Mouse (Mus musculus): ENCODE measurements around the gene Itih4. TPM values are rescaled to one million over a fixed set of nuclear protein-coding genes. Genes with fewer than 3 reads are reported as not detected.

Gene Itih4
- polyA plus RNA-seq, 1 experiment from 2014 or later = 27.0 TPM

DNA sequence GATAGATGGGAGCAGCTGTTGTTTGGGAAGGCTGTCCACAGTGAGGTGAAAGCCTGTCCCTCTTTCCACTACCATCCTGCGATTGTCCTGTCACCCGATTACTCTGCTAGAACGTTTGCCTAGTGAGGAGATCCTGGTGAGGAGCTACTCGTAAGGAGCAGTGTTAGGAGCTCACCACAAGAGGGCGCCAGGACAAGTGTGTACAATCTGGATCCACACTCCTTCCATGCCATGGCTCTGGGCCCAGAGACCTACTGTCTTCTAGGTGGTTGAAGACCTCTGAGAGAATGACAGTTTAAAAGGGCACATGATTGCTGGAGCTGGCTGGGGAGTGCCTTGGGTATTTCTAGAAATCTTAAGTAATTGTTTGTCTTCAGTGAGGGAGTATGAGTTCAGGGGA, 19.2 kb upstream of the Itih4 start:
- no peaks in the 10 kb centered on the region for H3K27me3 ChIP-seq
- no peaks in the 10 kb centered on the region for H3K9me3 ChIP-seq (replicated peaks)
- H3K4me1 ChIP-seq (replicated peaks) = peaks cover 21% of the 10 kb centered on the region
- no peak overlapping the region for H3K27ac ChIP-seq
- peak; percentile 43 for DNase-seq
- 16% methylated on average over 5 of the region's 5 CpGs for WGBS (ENCODE audit: insufficient replicate concordance)
- no peak overlapping the region for H3K4me3 ChIP-seq (replicated peaks)
- H3K4me2 ChIP-seq = no peak overlapping the region
- H3K9ac ChIP-seq = no peak overlapping the region
- peaks cover 10% of the 10 kb centered on the region; the same call in 1 of the 2 replicates for H3K36me3 ChIP-seq
- no peak for ATAC-seq (ENCODE audit: low read depth)

DNA sequence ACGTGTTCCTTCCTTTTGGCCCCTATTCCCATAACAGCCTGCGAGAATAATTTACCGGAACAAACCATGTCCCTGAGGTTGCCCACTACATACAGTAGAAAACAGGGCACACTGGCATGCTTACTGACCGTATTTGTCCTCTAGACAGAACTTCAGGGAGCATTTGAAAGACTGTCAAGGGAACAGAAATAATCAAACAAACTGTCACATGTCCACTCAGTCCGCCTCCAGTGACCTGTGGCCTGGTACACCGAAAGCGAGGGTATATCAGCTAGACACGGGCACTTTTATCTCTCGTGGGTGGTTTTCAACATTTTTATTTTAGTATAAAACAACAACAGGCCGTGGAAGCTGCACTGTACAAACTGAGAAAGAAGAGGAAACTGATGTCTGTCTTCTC, 17.4 kb upstream of the Itih4 start:
- DNase-seq = no peak
- Histone ChIP-seq H3K9me3 (replicated peaks) (no peaks in the 10 kb centered on the region), H3K27me3 (no peaks in the 10 kb centered on the region), H3K36me3 (peaks cover 15% of the 10 kb centered on the region; the same call in 1 of the 2 replicates), H3K4me1 (replicated peaks) (peaks cover 20% of the 10 kb centered on the region), H3K4me2 (no peak overlapping the region), H3K27ac (peak overlapping the region; percentile 60), H3K9ac (no peak overlapping the region), H3K4me3 (replicated peaks) (no peak overlapping the region)
- 63% methylated on average over 10 of the region's 10 CpGs for WGBS (ENCODE audit: insufficient replicate concordance)
- ATAC-seq (ENCODE audit: low read depth) = no peak

DNA sequence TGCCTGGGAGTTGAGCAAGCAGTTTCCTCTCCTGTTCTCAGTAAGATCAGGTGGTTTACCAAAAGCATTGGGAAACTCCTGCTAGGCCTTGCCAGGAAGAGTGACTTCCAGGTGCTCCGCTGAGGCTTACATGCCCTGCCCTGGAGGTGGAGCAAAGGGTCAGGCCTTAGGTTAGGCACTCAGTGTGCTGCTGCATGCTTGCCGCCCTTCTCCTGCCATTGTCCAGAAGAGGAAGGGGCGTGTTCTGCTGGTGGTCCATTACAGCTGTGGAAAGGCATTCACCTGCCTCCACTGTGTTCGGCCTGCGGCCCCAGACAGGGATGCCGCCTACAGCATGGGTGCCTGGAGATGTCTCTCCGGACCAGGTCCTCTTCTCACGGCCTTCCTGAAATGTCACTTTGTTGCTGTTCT, 16.9 kb upstream of the Itih4 start:
- DNase-seq (no peak), ATAC-seq (ENCODE audit: low read depth) (no peak; the same call in 1 of the 2 replicates)
- Histone ChIP-seq H3K9me3 (replicated peaks) (no peaks in the 10 kb centered on the region), H3K27ac (peak overlapping the region; percentile 60), H3K9ac (no peak overlapping the region), H3K27me3 (no peaks in the 10 kb centered on the region), H3K36me3 (peaks cover 21% of the 10 kb centered on the region), H3K4me1 (replicated peaks) (peaks cover 26% of the 10 kb centered on the region), H3K4me3 (replicated peaks) (no peak overlapping the region), H3K4me2 (no peak overlapping the region)
- 64% methylated on average over 8 of the region's 8 CpGs for WGBS (ENCODE audit: insufficient replicate concordance)

- WGBS (ENCODE audit: insufficient replicate concordance) = 63% methylated on average over 25 of the region's 25 CpGs
- DNase-seq = no peak
- no peak for ATAC-seq (ENCODE audit: low read depth)
- Histone ChIP-seq H3K36me3 (peaks cover 23% of the 10 kb centered on the region), H3K4me1 (replicated peaks) (peaks cover 36% of the 10 kb centered on the region), H3K27me3 (no peaks in the 10 kb centered on the region), H3K27ac (peak overlapping the region; percentile 60), H3K9ac (no peak overlapping the region), H3K4me2 (no peak overlapping the region), H3K9me3 (replicated peaks) (no peaks in the 10 kb centered on the region), H3K4me3 (replicated peaks) (no peak overlapping the region)
These were observed 15.8 kb upstream of the Itih4 start for GRCm38 (mm10) chr14:30870206-30871147.

DNA sequence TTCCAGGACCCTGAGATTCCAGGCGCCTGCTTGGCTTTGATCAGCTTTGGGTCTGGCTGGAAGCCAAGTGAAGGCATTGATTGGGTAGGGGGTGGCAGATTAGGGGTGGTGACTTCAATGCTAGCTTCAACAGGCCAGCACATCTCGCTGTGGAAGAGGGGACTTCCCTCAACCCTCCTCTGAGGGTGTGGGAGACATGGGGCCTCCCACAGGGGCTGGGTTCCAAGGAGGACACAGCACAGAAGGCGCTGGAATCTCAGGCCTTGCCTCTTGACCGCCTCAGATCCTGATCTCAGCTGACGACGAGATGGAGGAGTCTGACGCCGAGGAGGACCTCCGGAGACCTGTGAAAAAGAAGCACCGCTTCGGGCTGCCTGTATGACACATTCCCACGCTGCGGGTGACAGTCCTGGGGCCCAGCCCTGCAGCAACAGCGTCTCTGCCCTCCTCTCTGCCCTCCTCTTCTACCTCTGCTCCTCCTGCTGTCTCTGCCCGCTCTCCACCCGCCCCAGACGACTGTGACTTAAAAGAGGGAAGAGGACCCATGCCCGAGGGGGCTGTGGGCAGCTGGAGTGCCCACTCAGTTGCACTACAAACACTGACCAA, 12.1 kb upstream of the Itih4 start:
- 68% methylated on average over 18 of the region's 18 CpGs for WGBS (ENCODE audit: insufficient replicate concordance)
- ATAC-seq (ENCODE audit: low read depth) (no peak), DNase-seq (no peak)
- Histone ChIP-seq H3K9ac (0 out of 2 replicates have a peak overlapping the region, but pooled peaks have one; percentile 3), H3K27ac (peak overlapping the region; percentile 69), H3K4me3 (replicated peaks) (no peak overlapping the region), H3K36me3 (peaks cover 24% of the 10 kb centered on the region), H3K9me3 (replicated peaks) (no peaks in the 10 kb centered on the region), H3K4me1 (replicated peaks) (peaks cover 43% of the 10 kb centered on the region), H3K4me2 (no peak overlapping the region), H3K27me3 (no peaks in the 10 kb centered on the region)

DNA sequence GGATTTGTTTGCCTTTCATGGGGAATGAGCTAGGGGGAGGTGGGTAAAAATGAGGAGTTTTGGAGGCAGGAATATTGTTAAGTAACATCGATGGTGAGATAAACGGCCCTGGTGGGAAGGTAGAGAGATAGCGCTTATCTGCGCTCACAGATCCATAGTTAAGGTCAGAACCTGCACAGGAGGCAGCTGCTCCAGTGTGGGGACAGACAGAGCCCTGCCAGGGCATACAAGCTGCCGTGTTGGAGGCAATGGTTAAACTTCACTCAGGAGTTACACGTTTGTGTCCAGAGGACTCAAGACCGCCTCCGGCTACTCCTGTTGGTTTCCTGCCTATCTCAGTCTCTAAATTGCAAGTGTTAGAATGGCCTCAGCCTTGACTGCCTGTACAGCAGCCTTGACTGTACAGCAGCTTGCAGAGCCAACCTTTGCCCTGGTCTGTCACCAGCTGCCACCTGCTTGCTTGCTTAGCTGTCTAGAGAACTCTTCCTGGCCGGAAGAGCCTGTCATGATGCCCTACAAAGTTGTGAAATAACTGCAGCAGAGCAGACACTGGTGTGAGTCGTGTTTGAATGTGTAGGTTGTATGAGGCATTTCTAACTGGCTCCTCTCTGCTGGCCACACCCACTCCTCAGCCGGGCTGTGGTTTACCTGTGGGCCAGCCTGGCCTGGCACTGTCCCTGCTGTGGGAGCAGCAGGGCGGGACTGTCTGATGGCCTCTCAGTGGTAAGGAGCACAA, 11.0 kb upstream of the Itih4 start:
- H3K27ac ChIP-seq = peak overlapping the region; percentile 77
- H3K27me3 ChIP-seq = no peaks in the 10 kb centered on the region
- no peak overlapping the region for H3K9ac ChIP-seq
- DNase-seq = no peak
- H3K4me1 ChIP-seq (replicated peaks) = peaks cover 45% of the 10 kb centered on the region
- H3K9me3 ChIP-seq (replicated peaks) = no peaks in the 10 kb centered on the region
- no peak overlapping the region for H3K4me2 ChIP-seq
- peak; percentile 63 for ATAC-seq (ENCODE audit: low read depth)
- WGBS (ENCODE audit: insufficient replicate concordance) = 41% methylated on average over 12 of the region's 12 CpGs
- H3K36me3 ChIP-seq = peaks cover 24% of the 10 kb centered on the region
- no peak overlapping the region for H3K4me3 ChIP-seq (replicated peaks)

DNA sequence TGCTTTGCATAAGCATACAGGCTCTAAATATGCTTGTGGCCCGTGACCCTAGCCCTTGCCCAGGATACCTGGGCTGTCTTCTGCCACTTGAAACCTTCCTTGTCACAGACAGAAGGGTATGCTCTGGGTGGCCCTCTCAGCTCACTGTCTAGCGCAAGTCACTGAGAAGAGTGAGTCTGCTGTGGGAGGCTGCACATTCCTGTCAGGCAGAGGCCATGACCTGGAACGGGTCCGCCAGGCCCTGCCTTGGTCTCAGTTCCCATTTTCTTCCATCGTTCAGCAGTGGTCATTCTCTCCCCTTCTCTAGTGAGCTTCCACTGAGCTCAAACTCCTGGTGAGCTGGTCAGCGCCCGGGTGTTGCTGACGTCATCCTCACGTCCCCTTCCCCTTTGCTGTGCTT, 10.3 kb upstream of the Itih4 start:
- peaks cover 46% of the 10 kb centered on the region for H3K4me1 ChIP-seq (replicated peaks)
- H3K9ac ChIP-seq = no peak overlapping the region
- no peaks in the 10 kb centered on the region for H3K9me3 ChIP-seq (replicated peaks)
- DNase-seq (no peak), ATAC-seq (ENCODE audit: low read depth) (no peak)
- no peaks in the 10 kb centered on the region for H3K27me3 ChIP-seq
- H3K36me3 ChIP-seq = peaks cover 24% of the 10 kb centered on the region
- WGBS (ENCODE audit: insufficient replicate concordance) = 62% methylated on average over 9 of the region's 9 CpGs
- peak overlapping the region; percentile 77 for H3K27ac ChIP-seq
- H3K4me3 ChIP-seq (replicated peaks) = no peak overlapping the region
- no peak overlapping the region for H3K4me2 ChIP-seq

GRCm38 (mm10) chr14:30876451-30876850, 9.8 kb upstream of the Itih4 start:
- Histone ChIP-seq H3K27ac (peak overlapping the region; percentile 77), H3K4me3 (replicated peaks) (no peak overlapping the region), H3K27me3 (no peaks in the 10 kb centered on the region), H3K4me2 (no peak overlapping the region), H3K9ac (no peak overlapping the region), H3K9me3 (replicated peaks) (no peaks in the 10 kb centered on the region), H3K36me3 (peaks cover 20% of the 10 kb centered on the region), H3K4me1 (replicated peaks) (peaks cover 46% of the 10 kb centered on the region)
- ATAC-seq (ENCODE audit: low read depth) (no peak), DNase-seq (no peak)
- 82% methylated on average over 10 of the region's 10 CpGs for WGBS (ENCODE audit: insufficient replicate concordance)

- Histone ChIP-seq H3K27me3 (no peaks in the 10 kb centered on the region), H3K9me3 (replicated peaks) (no peaks in the 10 kb centered on the region), H3K4me1 (replicated peaks) (peaks cover 50% of the 10 kb centered on the region), H3K4me3 (replicated peaks) (no peak overlapping the region), H3K4me2 (no peak overlapping the region), H3K27ac (no peak overlapping the region), H3K9ac (no peak overlapping the region), H3K36me3 (peaks cover 16% of the 10 kb centered on the region)
- ATAC-seq (ENCODE audit: low read depth) (no peak), DNase-seq (no peak)
- 78% methylated on average over 3 of the region's 3 CpGs for WGBS (ENCODE audit: insufficient replicate concordance)
These were observed 8.4 kb upstream of the Itih4 start for GRCm38 (mm10) chr14:30877827-30878226.

DNA sequence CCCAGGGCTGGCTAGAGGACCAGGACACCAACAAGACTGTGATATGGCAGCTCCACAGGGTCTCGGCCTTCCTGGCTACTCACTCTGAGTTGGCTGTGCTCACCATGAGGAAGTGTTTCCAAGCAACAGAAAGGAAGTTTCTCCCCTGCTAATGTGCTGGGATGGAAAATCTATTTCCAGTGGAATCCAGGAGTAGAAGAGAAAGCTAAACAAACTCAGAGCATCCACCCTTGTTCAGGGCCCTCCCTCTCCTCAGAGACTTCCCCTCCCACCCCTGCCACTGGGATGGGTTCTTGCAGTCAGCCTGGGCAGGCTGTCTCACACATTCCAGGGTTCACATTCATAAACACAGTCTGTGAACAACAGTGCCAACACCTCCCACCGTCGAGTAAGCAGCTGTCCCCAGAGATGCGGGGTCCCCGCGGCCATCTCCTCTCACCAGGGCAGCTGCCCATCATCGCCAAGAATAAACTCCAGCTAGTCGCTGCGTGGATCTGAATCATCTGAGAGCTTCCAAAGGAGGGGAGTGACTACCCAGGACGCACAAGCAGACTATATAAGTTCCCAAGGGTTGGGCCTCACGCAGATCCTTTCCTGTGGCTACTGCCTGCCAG, 7.2 kb upstream of the Itih4 start, which contains the start of gene Mustn1:
Gene Mustn1, plus strand, starts transcription at position 243 of the 614 bp plus-strand sequence.
- WGBS (ENCODE audit: insufficient replicate concordance) = 71% methylated on average over 11 of the region's 11 CpGs
- peaks cover 44% of the 10 kb centered on the region for H3K4me1 ChIP-seq (replicated peaks)
- H3K4me2 ChIP-seq = no peak within 1 kb of the TSS
- no peak for DNase-seq
- ATAC-seq (ENCODE audit: low read depth) = no peak
- H3K27me3 ChIP-seq = no peaks in the 10 kb centered on the region
- no peak within 1 kb of the TSS for H3K4me3 ChIP-seq (replicated peaks)
- no peak within 1 kb of the TSS for H3K27ac ChIP-seq
- H3K36me3 ChIP-seq = peaks cover 10% of the 10 kb centered on the region
- H3K9ac ChIP-seq = no peak within 1 kb of the TSS
- H3K9me3 ChIP-seq (replicated peaks) = no peaks in the 10 kb centered on the region

- H3K27ac ChIP-seq = no peak overlapping the region
- no peak for ATAC-seq (ENCODE audit: low read depth)
- no peak overlapping the region for H3K9ac ChIP-seq
These were observed 6.5 kb upstream of the Itih4 start for GRCm38 (mm10) chr14:30879794-30880193.

More at GRCm38 (mm10) chr14:30879794-30880193, 6.5 kb upstream of the Itih4 start:
- no peaks in the 10 kb centered on the region for H3K9me3 ChIP-seq (replicated peaks)
- 71% methylated on average over 9 of the region's 9 CpGs for WGBS (ENCODE audit: insufficient replicate concordance)
- DNase-seq = no peak
- no peak overlapping the region for H3K4me3 ChIP-seq (replicated peaks)
- 0 out of 2 replicates have a peak, but pooled peaks cover 5% of the 10 kb centered on the region for H3K36me3 ChIP-seq
- peaks cover 37% of the 10 kb centered on the region for H3K4me1 ChIP-seq (replicated peaks)
- no peaks in the 10 kb centered on the region for H3K27me3 ChIP-seq
- no peak overlapping the region for H3K4me2 ChIP-seq

Measured in liver, embryonic 13.5 days (tissue).